Mouse (Mus musculus) midbrain, embryonic 13.5 days (tissue): Measurements from ENCODE around the gene Pcca. TPM values are rescaled to one million over a fixed set of nuclear protein-coding genes. Genes with fewer than 3 reads are reported as not detected.

Experiments
- ATAC-seq: fragments of 200-750 bp; cut with Nextera tagmentation; 2 replicates; pipeline ENCODE4 v1.8.0; 2017; ENCODE audit warnings: mild to moderate bottlenecking, moderate TSS enrichment, moderate library complexity
- H3K27ac ChIP-seq: fragments of 300-500 bp; sonication (generic); 2 replicates; pipeline ENCODE4 v1.5.1; 2015; ENCODE audit warnings: inconsistent platforms, mild to moderate bottlenecking, moderate library complexity
- H3K27me3 ChIP-seq: fragments of 300-500 bp; sonication (generic); 2 replicates; pipeline ENCODE4 v1.6.1; 2015; ENCODE audit warnings: mild to moderate bottlenecking, inconsistent platforms
- H3K36me3 ChIP-seq: fragments of 300-500 bp; sonication (generic); 2 replicates; pipeline ENCODE4 v1.6.1; 2015; ENCODE audit warnings: mild to moderate bottlenecking, inconsistent platforms
- H3K4me1 ChIP-seq: fragments of 300-500 bp; sonication (generic); replicated peaks from 2 replicates; pipeline ENCODE4 v1.6.1; 2015; ENCODE audit warnings: inconsistent platforms
- H3K4me2 ChIP-seq: fragments of 300-500 bp; sonication (generic); replicated peaks from 2 replicates; pipeline ENCODE4 v1.6.1; 2015; ENCODE audit warnings: moderate library complexity, mild to moderate bottlenecking, inconsistent platforms
- H3K4me3 ChIP-seq: fragments of 300-500 bp; sonication (generic); replicated peaks from 2 replicates; pipeline ENCODE4 v1.5.1; 2015; ENCODE audit warnings: mild to moderate bottlenecking, inconsistent platforms
- H3K9ac ChIP-seq: fragments of 300-500 bp; sonication (generic); replicated peaks from 2 replicates; pipeline ENCODE4 v1.6.1; 2015; ENCODE audit warnings: mild to moderate bottlenecking, inconsistent platforms
- H3K9me3 ChIP-seq: fragments of 300-500 bp; sonication (generic); 2 replicates; pipeline ENCODE4 v1.6.1; 2016; ENCODE audit warnings: mild to moderate bottlenecking, inconsistent platforms
- WGBS: fragments of 180-500 bp; shearing (Covaris S2); methylation state at CpG from one replicate; pipeline ENCODE4 v1.1.7; 2015; 5-methylcytosine and 5-hydroxymethylcytosine counted together
- polyA plus RNA-seq: library from polyadenylated mRNA; unstranded; fragments of >200 nt; fragmentation: Nextera tagmentation; extraction: Ambion mirVana; gene quantifications from 2 replicates; pipeline ENCODE4 v1.2.1, GENCODE M21; 2015

The Pcca gene
- polyA plus RNA-seq, 1 experiment from 2014 or later = 27.4 TPM

DNA sequence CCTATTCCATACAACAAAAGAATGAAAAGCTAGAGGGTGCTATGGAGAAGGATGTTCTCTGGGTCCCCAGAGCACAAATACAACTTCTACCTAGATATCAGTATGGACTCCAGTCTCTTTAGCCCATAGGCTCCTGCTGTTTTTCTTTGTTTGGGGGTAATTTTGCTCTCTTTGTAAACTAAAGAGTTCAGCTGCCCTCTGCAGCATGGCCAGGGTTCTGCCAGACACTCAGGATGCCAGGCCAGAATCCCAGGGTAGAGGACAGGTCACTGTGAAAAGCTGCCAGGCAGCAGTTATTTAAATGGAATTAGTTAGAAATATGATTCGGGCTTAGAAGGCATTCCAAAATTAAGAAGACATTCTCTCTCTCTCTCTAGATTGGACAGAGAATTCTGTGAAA lies 402.3 kb downstream of the Pcca start:
- Histone ChIP-seq H3K27ac (no peak overlapping the region), H3K9me3 (no peaks in the 10 kb centered on the region), H3K4me2 (no peak overlapping the region), H3K4me1 (no peaks in the 10 kb centered on the region), H3K9ac (no peak overlapping the region), H3K27me3 (no peaks in the 10 kb centered on the region), H3K36me3 (peaks cover 53% of the 10 kb centered on the region), H3K4me3 (no peak overlapping the region)
- ATAC-seq = no peak
- WGBS = 86% methylated on average over 1 of the region's 1 CpGs

Other genes starting within 250 kb of the Pcca start
- 1.1 and 2.3 TPM in 2 replicates for gene Gm5089, start 83.2 kb upstream of the Pcca start, polyA plus RNA-seq
- gene Zic5, start 68.6 kb upstream of the Pcca start, polyA plus RNA-seq = 15.5 and 16.7 TPM in 2 replicates
- 10.3 and 10.7 TPM in 2 replicates for gene Zic2, start 58.9 kb upstream of the Pcca start, polyA plus RNA-seq
- gene Gm10837, start 43.7 kb upstream of the Pcca start, polyA plus RNA-seq = 0.43 and 0.73 TPM in 2 replicates